Mouse (Mus musculus): ENCODE measurements around the gene Kcnma1. TPM values are rescaled to one million over a fixed set of nuclear protein-coding genes. Genes with fewer than 3 reads are reported as not detected.

Kcnma1 gene
- total and polyA plus RNA-seq, 3 experiments = not detected

GRCm38 (mm10) chr14:23407051-23407450 is 607.2 kb downstream of the Kcnma1 start:
- Histone ChIP-seq H3K27me3 (ENCODE audit: control insufficient read depth in 1 of 2, insufficient read depth in 2 of 2, low read length in 2 of 2) (no peaks in the 10 kb centered on the region), H3K4me3 (ENCODE audit: control insufficient read depth in 1 of 2, insufficient read depth in 1 of 2, low read depth in 2 of 2, low read length in 2 of 2) (no peak overlapping the region), H3K36me3 (ENCODE audit: control insufficient read depth in 1 of 2, insufficient read depth in 2 of 2, low read length in 2 of 2) (no peaks in the 10 kb centered on the region), H3K9ac (ENCODE audit: control insufficient read depth, low read depth, low read length, poor library complexity, severe bottlenecking) (no peak overlapping the region), H3K79me2 (ENCODE audit: control insufficient read depth, insufficient read depth, low read length, poor library complexity) (no peaks in the 10 kb centered on the region), H3K9me3 (replicated peaks; ENCODE audit: insufficient read depth, low read length) (no peaks in the 10 kb centered on the region), H3K27ac (ENCODE audit: control insufficient read depth, low read depth, low read length) (no peak overlapping the region), H3K4me1 (ENCODE audit: control insufficient read depth in 1 of 2, insufficient read depth in 2 of 2, low read length in 2 of 2) (no peaks in the 10 kb centered on the region)
- DNase-seq (ENCODE audit: low read depth, low spot score) = no peak
- TF ChIP-seq RAD21 (IDR thresholded peaks at IDR 0.05; ENCODE audit: low read depth, low read length) = no peak
- no peak for TF ChIP-seq E2F4 (IDR thresholded peaks at IDR 0.05; ENCODE audit: borderline replicate concordance, low read depth, low read length)
- no peak for TF ChIP-seq UBTF (IDR thresholded peaks at IDR 0.05; ENCODE audit: borderline replicate concordance, insufficient read depth, low read depth, low read length)
- no peak for TF ChIP-seq MAZ (IDR thresholded peaks at IDR 0.05; ENCODE audit: low read depth, low read length)
- no peak for TF ChIP-seq TAL1 (IDR thresholded peaks at IDR 0.05; ENCODE audit: low read length)
- TF ChIP-seq GABPA (IDR thresholded peaks at IDR 0.05; ENCODE audit: low read depth, low read length) = no peak
- no peak for TF ChIP-seq MYB (IDR thresholded peaks at IDR 0.05; ENCODE audit: low read depth, low read length)
- no peak for TF ChIP-seq SMC3 (IDR thresholded peaks at IDR 0.05; ENCODE audit: low read depth, low read length)
- TF ChIP-seq EP300 (IDR thresholded peaks at IDR 0.05; ENCODE audit: low read depth in 1 of 2, low read length in 2 of 2) = no peak
- no peak for TF ChIP-seq MXI1 (IDR thresholded peaks at IDR 0.05; ENCODE audit: low read depth, low read length)
- no peak for TF ChIP-seq ZMIZ1 (IDR thresholded peaks at IDR 0.05; ENCODE audit: low read depth, low read length)
- no peak for TF ChIP-seq MAFK (IDR thresholded peaks at IDR 0.05; ENCODE audit: borderline replicate concordance, low read depth, low read length)

- H3K4me1 ChIP-seq (ENCODE audit: control insufficient read depth in 1 of 2, insufficient read depth in 2 of 2, low read length in 2 of 2) = no peaks in the 10 kb centered on the region
- H3K27me3 ChIP-seq (ENCODE audit: control insufficient read depth in 1 of 2, insufficient read depth in 2 of 2, low read length in 2 of 2) = no peaks in the 10 kb centered on the region; a peak in 2 of 4 replicates
- H3K4me3 ChIP-seq (ENCODE audit: control insufficient read depth in 1 of 2, insufficient read depth in 1 of 2, low read depth in 2 of 2, low read length in 2 of 2) = no peak overlapping the region
- DNase-seq (ENCODE audit: low read depth, low spot score) = peak; percentile 59
- H3K27ac ChIP-seq (ENCODE audit: control insufficient read depth, low read depth, low read length) = no peak overlapping the region
- no peaks in the 10 kb centered on the region for H3K36me3 ChIP-seq (ENCODE audit: control insufficient read depth in 1 of 2, insufficient read depth in 2 of 2, low read length in 2 of 2)
- no peaks in the 10 kb centered on the region for H3K79me2 ChIP-seq (ENCODE audit: control insufficient read depth, insufficient read depth, low read length, poor library complexity)
- H3K9ac ChIP-seq (ENCODE audit: control insufficient read depth, low read depth, low read length, poor library complexity, severe bottlenecking) = no peak overlapping the region
- H3K9me3 ChIP-seq (replicated peaks; ENCODE audit: insufficient read depth, low read length) = no peaks in the 10 kb centered on the region
- TF ChIP-seq MYB (IDR thresholded peaks at IDR 0.05; ENCODE audit: low read depth, low read length) (no peak), MYC (IDR thresholded peaks at IDR 0.05; ENCODE audit: low read depth, low read length) (no peak), EP300 (IDR thresholded peaks at IDR 0.05; ENCODE audit: low read depth in 1 of 2, low read length in 2 of 2) (no peak), ZKSCAN1 (IDR thresholded peaks at IDR 0.05; ENCODE audit: low read depth, low read length) (no peak), TAL1 (IDR thresholded peaks at IDR 0.05; ENCODE audit: low read length) (no peak), ETS1 (IDR thresholded peaks at IDR 0.05; ENCODE audit: low read depth, low read length) (no peak), CTCF (IDR thresholded peaks at IDR 0.05 in 2 of 3, conservative IDR thresholded peaks at IDR 0.05 in 1 of 3; ENCODE audit: control insufficient read depth in 1 of 3, insufficient read depth in 1 of 3, low read depth in 2 of 3, low read length in 3 of 3, poor library complexity in 1 of 3, severe bottlenecking in 1 of 3) (peak; percentile 20 to 71 (median 22); a peak in 3 of 6 replicates), E2F4 (IDR thresholded peaks at IDR 0.05; ENCODE audit: borderline replicate concordance, low read depth, low read length) (no peak), ZC3H11A (IDR thresholded peaks at IDR 0.05; ENCODE audit: low read depth, low read length) (peak; percentile 45; the same call in 1 of the 2 replicates), CHD1 (IDR thresholded peaks at IDR 0.05; ENCODE audit: low read depth, low read length) (no peak), SMC3 (IDR thresholded peaks at IDR 0.05; ENCODE audit: low read depth, low read length) (peak; percentile 63), UBTF (IDR thresholded peaks at IDR 0.05; ENCODE audit: borderline replicate concordance, insufficient read depth, low read depth, low read length) (no peak), MAFK (IDR thresholded peaks at IDR 0.05; ENCODE audit: borderline replicate concordance, low read depth, low read length) (no peak), MAX (IDR thresholded peaks at IDR 0.05; ENCODE audit: low read length) (no peak), POLR2AphosphoS2 (IDR thresholded peaks at IDR 0.05; ENCODE audit: low read length) (no peak), POLR2AphosphoS5 (IDR thresholded peaks at IDR 0.05; ENCODE audit: borderline replicate concordance, low read depth, low read length) (no peak), ZNF384 (IDR thresholded peaks at IDR 0.05; ENCODE audit: low read depth, low read length) (no peak), POLR2A (IDR thresholded peaks at IDR 0.05; ENCODE audit: control insufficient read depth in 1 of 2, insufficient read depth in 1 of 2, low read depth in 1 of 2, low read length in 2 of 2, poor library complexity in 1 of 2) (no peak), CHD2 (IDR thresholded peaks at IDR 0.05; ENCODE audit: low read length) (no peak), BHLHE40 (IDR thresholded peaks at IDR 0.05; ENCODE audit: borderline replicate concordance, low read depth, low read length) (no peak), MEF2A (IDR thresholded peaks at IDR 0.05; ENCODE audit: extremely low read depth, insufficient replicate concordance, low read depth, low read length, poor library complexity, severe bottlenecking) (no peak), USF2 (IDR thresholded peaks at IDR 0.05; ENCODE audit: borderline replicate concordance in 1 of 2, insufficient read depth in 1 of 2, low read depth in 1 of 2, low read length in 2 of 2) (no peak), MXI1 (IDR thresholded peaks at IDR 0.05; ENCODE audit: low read depth, low read length) (no peak), NRF1 (IDR thresholded peaks at IDR 0.05; ENCODE audit: insufficient read depth, low read depth, low read length, poor library complexity, severe bottlenecking) (no peak), ZMIZ1 (IDR thresholded peaks at IDR 0.05; ENCODE audit: low read depth, low read length) (no peak)
Measured at GRCm38 (mm10) chr14:23400777-23401469, 613.4 kb downstream of the Kcnma1 start.

Data from MEL (cell line).